Mouse (Mus musculus): Measurements from ENCODE around the gene Tanc1.

The Tanc1 gene

GRCm38 (mm10) chr2:59685606-59685950 lies 73.7 kb downstream of the Tanc1 start:
- DNase-seq = no peak

DNA sequence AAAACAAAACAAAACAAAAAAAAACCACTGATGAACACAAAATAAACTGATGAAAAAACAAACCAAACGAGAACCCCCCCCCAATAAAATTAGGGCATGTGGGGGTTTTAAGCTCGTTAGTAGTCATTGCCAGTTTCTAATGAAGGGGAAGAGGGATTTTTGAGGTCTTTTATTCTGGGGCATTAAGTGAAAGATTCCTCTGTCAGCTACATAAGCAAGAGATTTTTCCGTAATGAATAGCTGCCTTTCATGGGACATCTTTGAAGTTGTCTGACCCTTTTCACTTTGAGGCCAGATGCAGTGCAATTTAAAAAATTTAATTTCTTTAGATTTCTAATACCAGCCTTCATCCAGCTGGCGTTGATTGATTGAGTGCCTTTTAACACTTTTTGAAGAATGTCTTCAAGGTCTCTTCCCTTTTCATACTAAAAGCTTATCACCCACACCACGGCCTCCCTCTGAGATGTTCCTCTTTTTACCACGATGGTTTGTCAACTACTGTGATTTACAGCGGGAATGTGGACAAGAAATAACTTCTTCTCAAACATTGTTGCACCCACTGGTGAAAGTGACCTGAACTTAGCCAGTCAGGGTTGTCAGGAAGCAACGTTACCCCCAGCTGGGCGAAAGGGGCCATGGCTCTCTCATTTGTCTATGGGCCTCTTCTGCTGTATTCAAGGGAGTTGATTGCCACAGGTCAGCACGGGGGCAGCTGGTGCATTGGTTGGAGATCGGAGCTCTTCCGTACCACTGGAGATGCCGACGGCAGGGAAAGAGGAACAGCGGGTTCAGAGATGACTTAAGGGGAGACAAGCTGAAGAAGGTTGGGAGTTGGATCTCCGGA lies 76.6 kb downstream of the Tanc1 start:
- DNase-seq = no peak

DNA sequence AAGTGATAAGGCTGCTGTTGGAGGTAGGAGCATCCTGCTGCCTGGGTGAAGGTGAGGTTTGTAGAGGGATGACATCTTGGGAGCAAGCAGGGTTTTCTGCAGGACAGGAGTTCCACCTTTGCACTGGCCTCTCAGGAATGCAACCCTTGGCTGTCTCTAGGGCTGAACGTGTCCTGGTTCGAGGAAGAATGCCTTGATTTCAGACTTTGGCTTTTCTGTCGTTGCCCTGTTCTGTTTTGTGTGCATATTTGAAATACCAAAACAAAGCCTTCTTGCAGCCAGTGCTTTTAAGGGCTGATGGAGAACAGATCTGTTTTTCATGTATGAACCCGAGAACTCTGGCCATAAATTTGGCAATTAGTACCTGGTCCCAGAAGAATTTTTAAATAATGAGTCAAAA lies 79.3 kb downstream of the Tanc1 start:
- no peak for DNase-seq

DNA sequence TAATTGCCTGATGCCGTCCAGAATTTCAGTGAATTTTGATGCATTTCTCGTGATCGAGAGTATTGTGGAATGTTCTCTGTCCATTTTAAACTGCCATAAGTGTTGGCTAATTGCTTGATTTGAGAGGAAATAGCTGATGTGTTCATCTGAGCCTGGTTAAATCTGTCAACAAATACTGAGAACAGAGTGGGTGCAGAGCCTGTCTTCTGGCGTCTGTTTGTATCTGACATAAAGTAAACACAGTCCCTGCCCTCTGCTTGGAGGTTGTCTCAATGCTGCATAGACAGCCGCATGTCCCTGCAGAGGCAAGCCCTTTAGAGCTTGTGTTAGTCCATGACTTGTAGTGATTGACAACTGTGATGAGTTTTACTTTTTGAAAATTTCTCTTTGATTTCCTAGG lies 81.6 kb downstream of the Tanc1 start:
- DNase-seq = no peak

- DNase-seq = no peak
These were observed 85.3 kb downstream of the Tanc1 start for GRCm38 (mm10) chr2:59697123-59697522.

- DNase-seq = peak in 1 of 2 experiments; percentile 46
These were observed 86.1 kb downstream of the Tanc1 start for GRCm38 (mm10) chr2:59697722-59698634.

- DNase-seq = no peak
These were observed 86.9 kb downstream of the Tanc1 start for GRCm38 (mm10) chr2:59698635-59699300.

GRCm38 (mm10) chr2:59699893-59700292 lies 88.1 kb downstream of the Tanc1 start:
- peak in 1 of 2 experiments; percentile 47 for DNase-seq

DNA sequence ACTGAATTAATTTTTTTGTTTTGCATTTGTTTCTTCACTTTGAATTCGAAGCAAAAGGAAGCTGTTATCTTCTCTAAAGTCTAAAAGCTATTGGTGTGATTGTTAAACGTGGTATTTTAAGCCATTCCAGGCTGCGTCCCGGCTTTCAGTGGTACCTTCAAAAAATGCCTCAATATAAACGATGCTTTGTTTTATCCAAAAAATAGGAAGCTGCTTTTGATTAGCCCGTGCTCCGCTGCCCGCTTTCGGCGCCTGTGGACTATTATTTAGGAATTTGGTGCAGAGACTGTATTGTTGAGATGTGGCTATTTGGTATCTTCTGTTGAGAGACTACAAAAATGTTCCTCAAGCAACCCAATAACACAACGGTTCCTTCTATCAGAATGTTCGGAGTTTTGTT lies 93.4 kb downstream of the Tanc1 start:
- DNase-seq = no peak

GRCm38 (mm10) chr2:59706806-59707205 lies 95.0 kb downstream of the Tanc1 start:
- peak in 1 of 2 experiments; percentile 14 for DNase-seq

- no peak for DNase-seq
These were observed 96.3 kb downstream of the Tanc1 start for GRCm38 (mm10) chr2:59707922-59708706.

DNA sequence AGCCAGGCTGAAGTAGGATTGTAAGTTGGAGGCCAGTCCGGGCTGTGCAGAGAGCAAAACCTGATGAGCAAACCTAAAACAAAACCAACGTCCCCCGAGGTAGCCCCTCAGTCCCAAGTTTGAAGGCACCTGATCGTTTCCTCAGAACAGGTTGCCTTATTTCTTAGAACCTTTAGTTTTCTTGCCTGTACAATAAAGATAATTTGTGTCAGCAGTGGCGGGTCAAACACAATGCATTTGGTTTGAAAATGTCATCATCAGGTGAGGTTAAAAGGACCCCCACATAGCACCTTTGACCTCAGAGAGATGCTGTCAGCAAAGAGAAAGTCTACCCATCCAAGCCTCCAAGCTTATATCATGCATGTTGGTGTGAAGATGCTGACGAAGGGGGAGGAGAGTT lies 98.9 kb downstream of the Tanc1 start:
- DNase-seq = no peak

DNA sequence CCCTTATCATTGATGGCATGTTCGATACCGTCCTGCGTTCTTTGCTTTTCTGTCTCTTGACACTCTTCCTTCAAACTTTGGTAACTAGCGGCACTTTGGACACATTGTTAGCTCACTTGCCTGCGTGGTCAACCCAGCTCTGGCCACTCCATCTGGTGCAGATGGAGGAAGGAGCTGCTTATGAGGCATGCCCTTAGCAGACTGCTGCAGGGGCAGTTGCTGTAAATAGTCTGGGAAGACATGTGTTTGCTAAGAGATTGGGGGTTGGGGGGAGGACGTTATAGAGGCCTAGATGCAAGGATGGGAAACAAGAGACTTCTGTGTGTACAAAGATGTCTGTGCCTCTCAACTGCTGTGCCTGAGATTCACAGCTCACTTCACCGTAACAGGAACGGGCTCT lies 100.2 kb downstream of the Tanc1 start:
- DNase-seq = no peak

GRCm38 (mm10) chr2:59712484-59712883 lies 100.6 kb downstream of the Tanc1 start:
- DNase-seq = no peak

DNA sequence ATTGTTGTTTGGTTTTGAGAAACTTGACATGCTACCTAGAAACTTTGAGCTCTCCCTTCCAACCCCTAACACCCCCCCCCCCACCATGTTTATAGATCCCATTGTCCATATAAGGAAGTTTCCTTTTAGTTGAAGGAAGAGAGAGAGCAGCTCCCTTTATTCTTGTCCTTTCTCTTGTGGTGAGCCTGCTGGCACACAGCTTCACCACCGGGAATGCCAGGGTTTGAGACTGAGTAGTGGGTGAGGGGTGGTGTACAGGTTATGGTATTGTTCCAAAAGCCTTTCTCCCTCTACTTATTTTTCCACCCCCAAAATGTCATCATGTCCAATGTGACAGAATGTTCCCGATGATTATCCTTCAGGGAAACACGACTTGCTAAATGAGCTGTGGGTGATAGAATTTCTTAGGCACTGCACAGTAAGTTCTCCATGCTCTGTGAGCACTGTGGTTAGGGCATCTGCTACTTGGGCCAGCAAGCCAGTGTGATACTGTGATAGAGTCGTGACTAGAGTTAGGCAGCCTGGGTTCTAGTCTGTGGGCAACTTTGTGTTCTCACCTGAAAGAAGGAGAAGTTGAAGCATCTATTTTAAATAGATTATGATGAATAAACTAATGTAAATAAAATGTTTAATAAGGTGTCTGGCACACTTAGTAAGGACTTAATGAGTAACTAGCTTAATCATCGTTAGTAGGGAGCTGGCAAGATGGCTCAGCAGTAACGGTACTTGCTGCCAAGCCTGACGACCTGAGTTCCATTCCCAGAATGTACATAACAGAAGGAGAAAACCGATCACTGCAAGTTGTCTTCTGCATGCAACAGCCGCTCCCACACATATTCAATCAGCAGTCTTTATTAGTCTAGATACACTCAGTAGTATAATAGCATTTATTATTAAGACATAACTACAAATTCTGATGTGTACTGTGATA lies 102.0 kb downstream of the Tanc1 start:
- no peak for DNase-seq

DNA sequence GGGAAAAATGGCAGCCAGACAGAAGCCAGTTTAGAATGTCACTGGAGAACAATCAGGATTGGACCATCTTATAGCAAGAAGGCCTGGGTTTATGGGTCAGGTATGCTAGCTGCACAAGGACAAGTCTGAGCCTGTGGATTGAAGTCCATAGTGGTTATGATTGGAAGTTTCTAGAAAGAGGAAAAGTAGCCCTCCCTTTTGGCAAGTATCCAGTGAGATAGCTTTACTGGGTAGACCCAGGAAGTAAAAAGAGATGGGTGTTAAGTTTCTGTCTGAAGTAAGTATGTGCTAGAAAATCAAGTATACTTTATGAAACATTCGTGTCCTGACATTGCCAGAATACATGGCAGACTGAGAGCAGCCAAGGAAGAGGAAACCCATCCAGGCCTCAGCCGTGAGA lies 103.2 kb downstream of the Tanc1 start:
- no peak for DNase-seq

DNA sequence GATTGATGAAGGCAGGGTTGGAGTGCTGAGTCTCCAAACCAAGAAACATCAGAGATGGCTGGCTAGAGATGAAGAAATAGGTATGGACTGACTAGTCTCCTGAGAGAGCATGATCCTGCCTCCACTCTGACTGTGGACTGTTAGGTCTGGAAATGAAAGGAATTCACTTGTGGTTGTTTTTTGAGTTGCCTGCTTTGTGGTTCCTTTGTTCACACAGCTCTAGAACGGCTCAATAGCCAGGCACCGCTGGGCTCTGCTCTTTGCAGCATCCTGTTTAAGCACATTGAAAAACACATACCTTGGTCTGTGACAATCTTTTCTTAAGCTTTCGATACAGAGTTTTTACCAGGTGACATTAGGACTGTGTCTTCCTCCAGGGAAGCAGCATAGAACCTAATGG lies 104.6 kb downstream of the Tanc1 start:
- no peak for DNase-seq

DNA sequence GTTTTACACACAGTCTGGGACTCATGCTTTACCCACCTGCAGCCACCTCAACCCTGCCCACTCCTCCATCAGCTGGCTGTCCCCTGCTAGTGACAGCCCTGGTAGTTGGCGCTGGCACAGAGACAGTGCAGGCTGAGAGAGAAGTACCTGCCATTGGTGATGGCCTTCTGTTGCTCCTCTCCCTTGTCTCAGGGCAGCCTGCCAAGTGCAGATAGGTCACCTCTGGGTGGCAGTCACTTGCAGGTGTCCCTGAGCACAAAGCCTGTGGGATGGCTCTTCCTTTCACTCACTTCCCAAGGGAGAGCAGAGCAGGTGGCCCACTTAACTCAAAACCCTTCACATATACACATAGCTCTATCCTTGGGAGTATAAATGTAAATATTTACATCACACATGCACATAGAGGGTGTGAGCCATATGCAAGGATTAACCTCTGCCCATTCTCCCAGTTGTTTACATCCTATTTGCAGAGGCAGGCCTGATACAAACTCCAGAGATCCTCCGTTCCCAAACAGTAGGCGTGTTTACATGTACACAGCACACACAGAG lies 106.0 kb downstream of the Tanc1 start:
- DNase-seq = no peak

- DNase-seq = no peak
These were observed 107.0 kb downstream of the Tanc1 start for GRCm38 (mm10) chr2:59718601-59719416.

- no peak for DNase-seq
These were observed 108.0 kb downstream of the Tanc1 start for GRCm38 (mm10) chr2:59719831-59720230.
